Comparison of ENCODE assay signal across 29 mouse cellular contexts in the genomic region with DNA sequence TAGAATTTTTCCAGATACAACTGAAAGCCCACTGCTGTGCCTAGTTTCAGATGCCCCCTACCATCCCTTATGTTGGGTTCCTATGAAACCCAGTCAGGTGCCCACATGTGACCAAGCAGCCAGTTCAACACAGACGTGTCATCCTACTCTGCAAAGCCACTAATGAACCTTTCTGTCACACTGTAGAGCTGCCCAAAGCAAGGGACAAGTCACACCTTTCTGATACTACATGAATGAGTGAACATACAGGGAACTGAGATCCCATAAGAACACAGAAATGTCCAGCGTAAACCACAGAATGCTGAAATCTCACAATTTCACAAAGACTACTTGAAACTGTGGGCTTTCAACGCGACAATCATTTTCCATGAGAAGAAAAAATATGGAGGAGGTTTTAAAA. TPM values are rescaled to one million over a fixed set of nuclear protein-coding genes. Genes with fewer than 3 reads are reported as not detected.
"Had no signal": no experiment of that assay in that cellular context is flagged by ENCODE, and none has a peak within 500 bp of the region (broad histone marks: within the 10 kb centered on the region; RNA-seq: fewer than 3 reads in every experiment).

No protein-coding gene starts in this region.

- H3K27me3 ChIP-seq: heart, embryonic 12.5 days; heart, embryonic 13.5 days; heart, embryonic 15.5 days; hindbrain, embryonic 12.5 days; hindbrain, embryonic 15.5 days; intestine, embryonic 15.5 days; kidney, embryonic 15.5 days had no signal

- H3K9ac ChIP-seq: heart, embryonic 12.5 days; heart, embryonic 13.5 days; heart, embryonic 15.5 days; hindbrain, embryonic 12.5 days; hindbrain, embryonic 14.5 days; hindbrain, embryonic 15.5 days; intestine, embryonic 15.5 days; kidney, embryonic 15.5 days had no signal

- H3K36me3 ChIP-seq: heart, embryonic 12.5 days; heart, embryonic 13.5 days; heart, embryonic 15.5 days; hindbrain, embryonic 10.5 days; hindbrain, embryonic 12.5 days; hindbrain, embryonic 15.5 days; intestine, embryonic 15.5 days; kidney, embryonic 15.5 days had no signal

- H3K9me3 ChIP-seq: heart, embryonic 12.5 days; heart, embryonic 13.5 days; heart, embryonic 15.5 days; hindbrain, embryonic 10.5 days; hindbrain, embryonic 12.5 days; hindbrain, embryonic 15.5 days; intestine, embryonic 15.5 days; kidney, embryonic 15.5 days had no signal

- H3K4me1 ChIP-seq: heart, embryonic 12.5 days; heart, embryonic 13.5 days; heart, embryonic 15.5 days; hindbrain, embryonic 12.5 days; hindbrain, embryonic 15.5 days; intestine, embryonic 15.5 days; kidney, embryonic 15.5 days had no signal

- H3K4me3 ChIP-seq: heart, embryonic 12.5 days; heart, embryonic 13.5 days; heart, embryonic 15.5 days; hindbrain, embryonic 10.5 days; hindbrain, embryonic 12.5 days; hindbrain, embryonic 15.5 days; intestine, embryonic 15.5 days; kidney, embryonic 15.5 days; layer of hippocampus, adult 2 months; left cerebral cortex, adult 2 months had no signal

- H3K27ac ChIP-seq: heart, embryonic 13.5 days; heart, embryonic 15.5 days; hindbrain, embryonic 10.5 days; hindbrain, embryonic 12.5 days; hindbrain, embryonic 14.5 days; hindbrain, embryonic 15.5 days; hindbrain, postnatal 0 days; intestine, embryonic 15.5 days; kidney, embryonic 15.5 days; kidney, postnatal 0 days; layer of hippocampus, adult 2 months; left cerebral cortex, adult 2 months had no signal

- DNase-seq: heart, postnatal 10 days; heart, postnatal 14 days; heart, postnatal 36 days; kidney, adult 11 months; kidney, adult 18-20 months; kidney, adult 2 months; kidney, adult 8-10 months; kidney, postnatal 10 days; kidney, postnatal 4 days; layer of hippocampus, adult 9-11 months; layer of hippocampus, postnatal 36 days had no signal

- ATAC-seq: hindbrain, embryonic 16.5 days; hindbrain, postnatal 0 days; inflammation-experienced regulatory T-cells, adult 6 months; intestine, embryonic 15.5 days; intestine, embryonic 16.5 days; intestine, postnatal 0 days had no signal

- H3K4me2 ChIP-seq: heart, embryonic 11.5 days; heart, embryonic 12.5 days; heart, embryonic 13.5 days; heart, embryonic 15.5 days; hindbrain, embryonic 12.5 days; hindbrain, embryonic 14.5 days; hindbrain, embryonic 15.5 days; intestine, embryonic 15.5 days; kidney, embryonic 15.5 days had no signal

RNA-seq across cellular contexts. Expression of gene Satb2, which starts 39.0 kb away (rescaled TPM):
- polyA plus RNA-seq: inflammation-experienced regulatory T-cells, adult 6 months had no signal
